Mouse (Mus musculus) megakaryocyte-erythroid progenitor cell, adult 5-6 weeks (primary cell): ENCODE results near the gene Cox7a1. TPM values are rescaled to one million over a fixed set of nuclear protein-coding genes. Genes with fewer than 3 reads are reported as not detected.
"Not testable (repeated sequence)": the region's sequence is repeated elsewhere in the genome, so short reads cannot be mapped to it uniquely, and the experiment has no call there.

ENCODE experiments used
- ATAC-seq: replicated peaks from 2 replicates; pipeline ENCODE4 v1.8.0; 2016; ENCODE audit warnings: mild to moderate bottlenecking, inconsistent platforms; ENCODE audit not compliant: severe bottlenecking, poor library complexity, low FRiP score, low TSS enrichment
- total RNA-seq, 2 experiments: library from RNA; stranded (forward) in 1 of 2; stranded (reverse) in 1 of 2; fragments of 200-1000, 215-1000 nt in 1 of 2; fragments of >200 nt in 1 of 2; fragmentation: Nextera tagmentation in 1 of 2; gene quantifications; 2 replicates each; pipeline ENCODE4 v1.2.3; 2014 to 2017

Cox7a1 gene
- total RNA-seq, 2 experiments from 2014 or later: 6.0 TPM; not detected in 1

GRCm38 (mm10) chr7:30189116-30189491, 5.2 kb downstream of the Cox7a1 start:
- no peak for ATAC-seq

DNA sequence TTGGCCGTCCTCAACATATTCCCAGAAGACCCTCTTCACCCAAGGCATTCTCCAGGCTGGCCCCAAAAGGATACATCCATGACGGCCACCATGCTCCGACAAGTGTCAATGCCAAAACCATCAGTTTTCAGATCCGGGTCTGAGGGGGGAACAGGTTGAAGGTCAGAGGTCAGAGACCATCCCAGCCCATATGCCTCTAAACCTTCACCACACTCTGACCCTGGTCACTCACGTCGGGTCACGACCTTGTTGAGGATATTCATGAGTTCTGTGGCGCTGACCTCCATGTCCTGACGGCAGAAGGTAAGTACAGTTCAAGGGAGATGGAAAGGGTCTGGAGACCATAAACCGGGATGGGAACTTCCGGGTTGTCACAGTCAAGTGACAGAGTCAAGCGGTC, 8.1 kb downstream of the Cox7a1 start:
- no peak for ATAC-seq

DNA sequence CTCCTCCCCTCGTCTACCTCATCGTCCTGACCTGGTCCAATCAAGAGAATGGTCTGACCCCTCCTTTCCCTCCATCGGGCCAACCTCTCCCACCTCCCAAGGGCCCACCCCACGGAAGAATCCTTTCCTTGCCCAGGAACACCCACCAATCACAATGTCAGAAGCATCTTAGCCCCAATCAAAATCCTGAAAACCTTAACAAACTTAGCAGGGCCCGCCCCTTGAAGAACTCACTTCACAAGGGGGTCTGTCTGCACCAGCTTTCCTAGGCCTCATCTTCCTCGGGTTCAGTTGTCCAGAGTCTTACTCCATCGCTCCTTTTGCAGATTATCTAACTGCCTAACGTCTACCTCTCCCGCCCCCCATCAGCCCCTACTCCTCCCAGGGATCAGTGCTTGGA, 9.1 kb downstream of the Cox7a1 start:
- ATAC-seq: no peak

- ATAC-seq: peak; percentile 80
Observed at GRCm38 (mm10) chr7:30193581-30194100, 9.7 kb downstream of the Cox7a1 start.

GRCm38 (mm10) chr7:30194101-30194831, 10.3 kb downstream of the Cox7a1 start:
- peak; percentile 23; the same call in 1 of the 2 replicates for ATAC-seq

- peak; percentile 77 for ATAC-seq
Observed at GRCm38 (mm10) chr7:30194884-30195283, 10.9 kb downstream of the Cox7a1 start.

- ATAC-seq: no peak
Observed at GRCm38 (mm10) chr7:30195461-30195860, 11.5 kb downstream of the Cox7a1 start.

- no peak for ATAC-seq
Observed at GRCm38 (mm10) chr7:30196171-30196570, 12.2 kb downstream of the Cox7a1 start.

GRCm38 (mm10) chr7:30197592-30198129, 13.7 kb downstream of the Cox7a1 start:
- ATAC-seq: no peak

- ATAC-seq: peak; percentile 66
Observed at GRCm38 (mm10) chr7:30198481-30198971, 14.6 kb downstream of the Cox7a1 start, which contains the start of gene Capns1. Capns1 (minus strand) TSS chr7:30198811.

GRCm38 (mm10) chr7:30199498-30200139, 15.7 kb downstream of the Cox7a1 start:
- no peak for ATAC-seq

DNA sequence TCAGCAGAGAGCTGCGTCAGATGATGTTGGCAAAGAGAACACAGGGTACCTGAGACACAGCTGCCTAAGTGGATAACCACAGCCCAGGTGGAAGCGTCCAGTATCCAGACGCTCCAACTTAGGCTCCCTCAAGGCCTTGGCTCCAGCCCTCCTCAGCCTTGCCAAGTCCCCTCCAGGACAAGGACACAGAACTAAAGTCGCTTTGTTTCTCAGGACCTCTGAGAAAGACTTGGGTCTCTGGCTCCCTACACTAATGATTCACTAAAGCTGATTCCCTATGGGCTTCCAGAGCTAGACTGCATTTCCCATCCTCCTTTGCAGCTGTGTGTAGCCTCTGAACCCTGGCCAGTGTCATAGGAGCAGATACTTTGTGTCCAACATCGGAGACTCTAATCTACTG, 16.3 kb downstream of the Cox7a1 start:
- no peak for ATAC-seq

GRCm38 (mm10) chr7:30200661-30201060, 16.7 kb downstream of the Cox7a1 start:
- not testable (repeated sequence) for ATAC-seq

DNA sequence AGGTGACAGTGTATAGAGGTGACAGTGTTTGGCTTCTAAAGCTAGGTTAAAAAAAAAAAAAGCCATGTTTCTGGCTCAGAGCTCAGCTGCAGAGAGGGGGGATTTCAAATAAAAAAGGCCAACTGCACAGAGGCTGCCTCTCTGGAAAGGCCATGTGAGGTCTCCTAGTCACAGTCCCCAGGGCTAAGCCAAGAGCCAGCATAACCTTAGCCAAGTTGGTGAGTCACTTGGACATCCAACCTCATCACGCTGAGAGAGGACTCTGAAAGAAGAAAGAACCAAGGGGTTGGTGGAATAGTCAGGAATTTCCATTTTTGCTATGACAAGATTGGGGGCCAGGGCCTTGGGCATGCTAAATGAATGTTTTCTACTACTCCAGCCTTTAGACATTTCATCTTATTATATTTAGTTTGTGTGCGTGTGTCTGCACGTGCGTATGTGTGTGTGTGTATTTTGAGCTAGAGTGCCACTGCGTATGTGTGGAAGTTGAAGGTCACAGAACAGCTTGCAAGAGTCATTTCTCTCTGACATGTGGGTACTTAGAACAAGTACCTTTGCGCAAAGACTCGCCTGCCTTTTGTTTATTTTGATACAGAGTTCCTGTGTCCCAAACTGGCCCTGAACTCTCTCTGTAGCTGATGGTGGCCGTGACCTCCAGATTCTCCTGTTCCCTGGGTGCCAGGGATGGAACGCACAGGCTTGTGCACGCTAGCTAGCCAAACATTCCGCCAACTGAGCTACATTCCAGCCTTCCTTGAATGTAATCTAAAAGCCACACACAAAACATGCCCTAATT, 19.1 kb downstream of the Cox7a1 start:
- ATAC-seq: no peak

DNA sequence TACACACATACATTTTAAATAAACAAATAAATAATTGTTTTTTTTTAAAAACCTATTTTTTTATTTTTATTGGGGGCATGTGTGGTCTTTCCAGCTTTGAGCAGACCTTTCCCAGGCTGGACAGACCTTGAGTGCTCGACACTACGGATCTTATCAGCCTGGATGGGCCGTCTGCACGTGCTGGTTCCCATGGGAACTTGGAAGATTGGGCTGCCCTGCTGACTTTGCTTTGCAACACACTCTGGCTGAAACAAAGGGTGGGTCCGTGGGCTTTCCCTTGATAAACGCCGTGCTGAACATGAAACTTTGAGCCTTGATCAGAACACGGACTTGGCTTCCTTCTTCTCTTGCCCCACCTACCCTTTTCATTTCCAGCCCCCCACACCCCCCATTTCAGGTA, 20.4 kb downstream of the Cox7a1 start:
- no peak; the same call in 1 of the 2 replicates for ATAC-seq

GRCm38 (mm10) chr7:30205383-30205782, 21.4 kb downstream of the Cox7a1 start:
- peak; percentile 79 for ATAC-seq

GRCm38 (mm10) chr7:30206364-30206763, 22.4 kb downstream of the Cox7a1 start:
- ATAC-seq: not testable (repeated sequence)

- ATAC-seq: no peak
Observed at GRCm38 (mm10) chr7:30211025-30211424, 27.1 kb downstream of the Cox7a1 start.

- ATAC-seq: no peak
Observed at GRCm38 (mm10) chr7:30213881-30214280, 29.9 kb downstream of the Cox7a1 start.

GRCm38 (mm10) chr7:30215875-30216274, 31.9 kb downstream of the Cox7a1 start:
- ATAC-seq: no peak
